Mouse (Mus musculus): Measurements from ENCODE around the gene Golga5. TPM values are rescaled to one million over a fixed set of nuclear protein-coding genes. Genes with fewer than 3 reads are reported as not detected.

Golga5 gene
- polyA plus RNA-seq, 1 experiment from 2014 or later, result 14.6 TPM

GRCm38 (mm10) chr12:102440551-102440950 lies 28.4 kb upstream of the Golga5 start:
- Histone ChIP-seq H3K4me3 (ENCODE audit: low read depth, low read length) (no peak overlapping the region), H3K27me3 (ENCODE audit: control insufficient read depth, insufficient read depth, low read depth, low read length) (no peaks in the 10 kb centered on the region), H3K9ac (ENCODE audit: low read depth, low read length) (no peak overlapping the region), H3K36me3 (ENCODE audit: control insufficient read depth, insufficient read depth) (no peaks in the 10 kb centered on the region), H3K4me2 (ENCODE audit: low read depth, low read length) (no peak overlapping the region), H3K9me3 (replicated peaks; ENCODE audit: control insufficient read depth, low read length) (no peaks in the 10 kb centered on the region), H3K27ac (ENCODE audit: low read length) (no peak overlapping the region), H3K4me1 (ENCODE audit: control insufficient read depth, low read depth, low read length) (peaks cover 10% of the 10 kb centered on the region)
- no peak for ATAC-seq (ENCODE audit: low read depth)
- WGBS (ENCODE audit: insufficient replicate concordance), result 42% methylated on average over 7 of the region's 7 CpGs

- Histone ChIP-seq H3K4me2 (ENCODE audit: low read depth, low read length) (no peak overlapping the region), H3K9me3 (replicated peaks; ENCODE audit: control insufficient read depth, low read length) (no peaks in the 10 kb centered on the region), H3K36me3 (ENCODE audit: control insufficient read depth, insufficient read depth) (no peaks in the 10 kb centered on the region), H3K4me3 (ENCODE audit: low read depth, low read length) (no peak overlapping the region), H3K27me3 (ENCODE audit: control insufficient read depth, insufficient read depth, low read depth, low read length) (no peaks in the 10 kb centered on the region), H3K9ac (ENCODE audit: low read depth, low read length) (no peak overlapping the region), H3K4me1 (ENCODE audit: control insufficient read depth, low read depth, low read length) (peaks cover 10% of the 10 kb centered on the region), H3K27ac (ENCODE audit: low read length) (no peak overlapping the region)
- WGBS (ENCODE audit: insufficient replicate concordance), result 84% methylated on average over 6 of the region's 6 CpGs
- no peak for ATAC-seq (ENCODE audit: low read depth)
Measured at GRCm38 (mm10) chr12:102441141-102441540, 27.8 kb upstream of the Golga5 start.

- no peaks in the 10 kb centered on the region for H3K36me3 ChIP-seq (ENCODE audit: control insufficient read depth, insufficient read depth)
- no peak overlapping the region for H3K27ac ChIP-seq (ENCODE audit: low read length)
- 78% methylated on average over 15 of the region's 15 CpGs for WGBS (ENCODE audit: insufficient replicate concordance)
- no peak overlapping the region for H3K4me2 ChIP-seq (ENCODE audit: low read depth, low read length)
- no peak for ATAC-seq (ENCODE audit: low read depth)
- no peak overlapping the region for H3K4me3 ChIP-seq (ENCODE audit: low read depth, low read length)
- H3K27me3 ChIP-seq (ENCODE audit: control insufficient read depth, insufficient read depth, low read depth, low read length), result no peaks in the 10 kb centered on the region
- peaks cover 10% of the 10 kb centered on the region for H3K4me1 ChIP-seq (ENCODE audit: control insufficient read depth, low read depth, low read length)
- H3K9ac ChIP-seq (ENCODE audit: low read depth, low read length), result no peak overlapping the region
- no peaks in the 10 kb centered on the region for H3K9me3 ChIP-seq (replicated peaks; ENCODE audit: control insufficient read depth, low read length)
Measured at GRCm38 (mm10) chr12:102442639-102443038, 26.3 kb upstream of the Golga5 start.

GRCm38 (mm10) chr12:102443676-102444075 lies 25.3 kb upstream of the Golga5 start:
- no peak overlapping the region for H3K4me2 ChIP-seq (ENCODE audit: low read depth, low read length)
- no peak for ATAC-seq (ENCODE audit: low read depth)
- H3K4me3 ChIP-seq (ENCODE audit: low read depth, low read length), result no peak overlapping the region
- no peak overlapping the region for H3K27ac ChIP-seq (ENCODE audit: low read length)
- H3K4me1 ChIP-seq (ENCODE audit: control insufficient read depth, low read depth, low read length), result peaks cover 10% of the 10 kb centered on the region
- no peaks in the 10 kb centered on the region for H3K27me3 ChIP-seq (ENCODE audit: control insufficient read depth, insufficient read depth, low read depth, low read length)
- H3K36me3 ChIP-seq (ENCODE audit: control insufficient read depth, insufficient read depth), result no peaks in the 10 kb centered on the region
- WGBS (ENCODE audit: insufficient replicate concordance), result 17% methylated on average over 5 of the region's 5 CpGs
- H3K9ac ChIP-seq (ENCODE audit: low read depth, low read length), result no peak overlapping the region
- H3K9me3 ChIP-seq (replicated peaks; ENCODE audit: control insufficient read depth, low read length), result no peaks in the 10 kb centered on the region

- H3K9me3 ChIP-seq (replicated peaks; ENCODE audit: control insufficient read depth, low read length), result no peaks in the 10 kb centered on the region
- WGBS (ENCODE audit: insufficient replicate concordance), result 33% methylated on average over 4 of the region's 4 CpGs
- ATAC-seq (ENCODE audit: low read depth), result 0 out of 2 replicates have a peak, but pooled peaks have one; percentile 27
- H3K36me3 ChIP-seq (ENCODE audit: control insufficient read depth, insufficient read depth), result no peaks in the 10 kb centered on the region
- no peak overlapping the region for H3K9ac ChIP-seq (ENCODE audit: low read depth, low read length)
- no peak overlapping the region for H3K27ac ChIP-seq (ENCODE audit: low read length)
- H3K27me3 ChIP-seq (ENCODE audit: control insufficient read depth, insufficient read depth, low read depth, low read length), result no peaks in the 10 kb centered on the region
- no peaks in the 10 kb centered on the region; the same call in 1 of the 2 replicates for H3K4me1 ChIP-seq (ENCODE audit: control insufficient read depth, low read depth, low read length)
- H3K4me2 ChIP-seq (ENCODE audit: low read depth, low read length), result no peak overlapping the region
- no peak overlapping the region for H3K4me3 ChIP-seq (ENCODE audit: low read depth, low read length)
Measured at GRCm38 (mm10) chr12:102445436-102445835, 23.5 kb upstream of the Golga5 start.

GRCm38 (mm10) chr12:102450437-102450836 lies 18.5 kb upstream of the Golga5 start:
- H3K4me1 ChIP-seq (ENCODE audit: control insufficient read depth, low read depth, low read length), result no peaks in the 10 kb centered on the region; the same call in 1 of the 2 replicates
- H3K36me3 ChIP-seq (ENCODE audit: control insufficient read depth, insufficient read depth), result no peaks in the 10 kb centered on the region
- 50% methylated on average over 10 of the region's 10 CpGs for WGBS (ENCODE audit: insufficient replicate concordance)
- H3K27me3 ChIP-seq (ENCODE audit: control insufficient read depth, insufficient read depth, low read depth, low read length), result no peaks in the 10 kb centered on the region
- H3K9ac ChIP-seq (ENCODE audit: low read depth, low read length), result no peak overlapping the region
- peak overlapping the region; percentile 78; the same call in 1 of the 2 replicates for H3K27ac ChIP-seq (ENCODE audit: low read length)
- no peaks in the 10 kb centered on the region for H3K9me3 ChIP-seq (replicated peaks; ENCODE audit: control insufficient read depth, low read length)
- no peak for ATAC-seq (ENCODE audit: low read depth)
- H3K4me2 ChIP-seq (ENCODE audit: low read depth, low read length), result no peak overlapping the region
- no peak overlapping the region for H3K4me3 ChIP-seq (ENCODE audit: low read depth, low read length)

GRCm38 (mm10) chr12:102451126-102451851 lies 17.6 kb upstream of the Golga5 start:
- H3K4me3 ChIP-seq (ENCODE audit: low read depth, low read length), result no peak overlapping the region
- peak; percentile 42; the same call in 1 of the 2 replicates for ATAC-seq (ENCODE audit: low read depth)
- no peak overlapping the region for H3K4me2 ChIP-seq (ENCODE audit: low read depth, low read length)
- no peaks in the 10 kb centered on the region for H3K36me3 ChIP-seq (ENCODE audit: control insufficient read depth, insufficient read depth)
- H3K27ac ChIP-seq (ENCODE audit: low read length), result peak overlapping the region; percentile 78
- H3K4me1 ChIP-seq (ENCODE audit: control insufficient read depth, low read depth, low read length), result no peaks in the 10 kb centered on the region; the same call in 1 of the 2 replicates
- H3K9me3 ChIP-seq (replicated peaks; ENCODE audit: control insufficient read depth, low read length), result no peaks in the 10 kb centered on the region
- H3K9ac ChIP-seq (ENCODE audit: low read depth, low read length), result no peak overlapping the region
- WGBS (ENCODE audit: insufficient replicate concordance), result 10% methylated on average over 8 of the region's 8 CpGs
- H3K27me3 ChIP-seq (ENCODE audit: control insufficient read depth, insufficient read depth, low read depth, low read length), result no peaks in the 10 kb centered on the region

- Histone ChIP-seq H3K4me1 (ENCODE audit: control insufficient read depth, low read depth, low read length) (no peaks in the 10 kb centered on the region; the same call in 1 of the 2 replicates), H3K27me3 (ENCODE audit: control insufficient read depth, insufficient read depth, low read depth, low read length) (no peaks in the 10 kb centered on the region), H3K27ac (ENCODE audit: low read length) (no peak overlapping the region), H3K9ac (ENCODE audit: low read depth, low read length) (no peak overlapping the region), H3K36me3 (ENCODE audit: control insufficient read depth, insufficient read depth) (no peaks in the 10 kb centered on the region), H3K9me3 (replicated peaks; ENCODE audit: control insufficient read depth, low read length) (no peaks in the 10 kb centered on the region), H3K4me2 (ENCODE audit: low read depth, low read length) (no peak overlapping the region), H3K4me3 (ENCODE audit: low read depth, low read length) (no peak overlapping the region)
- ATAC-seq (ENCODE audit: low read depth), result peak; percentile 45
- WGBS (ENCODE audit: insufficient replicate concordance), result 50% methylated on average over 6 of the region's 6 CpGs
Measured at GRCm38 (mm10) chr12:102453581-102453980, 15.4 kb upstream of the Golga5 start.

- Histone ChIP-seq H3K27me3 (ENCODE audit: control insufficient read depth, insufficient read depth, low read depth, low read length) (no peaks in the 10 kb centered on the region), H3K4me1 (ENCODE audit: control insufficient read depth, low read depth, low read length) (no peaks in the 10 kb centered on the region), H3K9me3 (replicated peaks; ENCODE audit: control insufficient read depth, low read length) (no peaks in the 10 kb centered on the region), H3K4me3 (ENCODE audit: low read depth, low read length) (no peak overlapping the region), H3K9ac (ENCODE audit: low read depth, low read length) (no peak overlapping the region), H3K4me2 (ENCODE audit: low read depth, low read length) (no peak overlapping the region), H3K36me3 (ENCODE audit: control insufficient read depth, insufficient read depth) (no peaks in the 10 kb centered on the region), H3K27ac (ENCODE audit: low read length) (no peak overlapping the region)
- no peak for ATAC-seq (ENCODE audit: low read depth)
- 30% methylated on average over 7 of the region's 7 CpGs for WGBS (ENCODE audit: insufficient replicate concordance)
Measured at GRCm38 (mm10) chr12:102456467-102457193, 12.3 kb upstream of the Golga5 start.

Data from liver, embryonic 16.5 days (tissue).